Mouse (Mus musculus): ENCODE data around the gene Ldb1.

DNA sequence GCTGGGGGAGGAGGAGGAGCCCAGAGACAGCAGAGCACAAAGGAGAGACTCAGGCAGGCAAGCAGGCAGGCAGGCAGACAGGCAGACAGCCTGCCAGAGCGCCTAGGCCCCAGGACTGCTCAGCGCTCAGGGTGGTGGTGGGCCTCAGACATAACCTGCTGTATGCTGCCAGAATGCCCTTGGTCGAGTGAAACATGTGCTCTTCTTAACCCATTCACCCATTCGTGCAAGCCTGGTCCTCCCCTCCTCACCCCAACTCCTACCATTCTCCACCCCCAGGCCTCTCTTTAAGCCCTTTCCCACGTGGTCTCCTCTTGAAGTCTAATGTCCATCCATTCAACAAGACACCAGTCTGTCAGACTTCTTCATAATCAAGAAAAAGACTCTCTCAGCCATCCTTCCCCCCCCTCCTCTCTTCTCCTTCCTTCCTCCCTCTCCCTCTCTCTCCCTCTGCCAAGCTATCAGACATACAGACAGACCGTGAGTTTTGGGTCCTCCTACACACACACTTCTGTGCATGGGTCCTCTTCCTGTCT lies 2.5 kb downstream of the Ldb1 start:
- no peak for TF ChIP-seq CTCF (IDR thresholded peaks at IDR 0.05; ENCODE audit: low read depth)
- no peak for TF ChIP-seq EP300 (IDR thresholded peaks at IDR 0.05; ENCODE audit: low read depth)
